Mouse (Mus musculus) liver, adult (tissue): ENCODE measurements around the gene Odf3l2.

Source experiments
- GATA4 ChIP-seq: IDR thresholded peaks from 2 replicates; pipeline ENCODE4 v1.6.1; 2014; ENCODE audit warnings: mild to moderate bottlenecking, low read length; ENCODE audit not compliant: insufficient replicate concordance

Odf3l2 gene

DNA sequence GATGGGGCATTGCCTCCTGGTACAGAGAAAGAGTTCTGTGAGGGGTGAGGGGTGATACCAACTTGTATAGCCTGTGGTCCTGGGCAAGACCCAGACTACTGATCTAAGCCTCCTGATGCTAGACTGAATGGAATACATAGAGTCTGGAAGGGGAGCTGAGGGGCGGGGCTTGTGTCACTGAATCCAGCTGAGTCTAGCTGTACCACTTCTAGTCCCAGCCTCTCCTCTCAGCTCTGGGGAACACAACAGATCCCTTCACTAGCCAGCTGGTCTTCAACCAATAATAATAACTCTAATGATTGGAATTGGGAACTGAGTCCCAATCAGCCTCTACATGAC, 31.3 kb downstream of the Odf3l2 start:
- no peak for TF ChIP-seq GATA4

DNA sequence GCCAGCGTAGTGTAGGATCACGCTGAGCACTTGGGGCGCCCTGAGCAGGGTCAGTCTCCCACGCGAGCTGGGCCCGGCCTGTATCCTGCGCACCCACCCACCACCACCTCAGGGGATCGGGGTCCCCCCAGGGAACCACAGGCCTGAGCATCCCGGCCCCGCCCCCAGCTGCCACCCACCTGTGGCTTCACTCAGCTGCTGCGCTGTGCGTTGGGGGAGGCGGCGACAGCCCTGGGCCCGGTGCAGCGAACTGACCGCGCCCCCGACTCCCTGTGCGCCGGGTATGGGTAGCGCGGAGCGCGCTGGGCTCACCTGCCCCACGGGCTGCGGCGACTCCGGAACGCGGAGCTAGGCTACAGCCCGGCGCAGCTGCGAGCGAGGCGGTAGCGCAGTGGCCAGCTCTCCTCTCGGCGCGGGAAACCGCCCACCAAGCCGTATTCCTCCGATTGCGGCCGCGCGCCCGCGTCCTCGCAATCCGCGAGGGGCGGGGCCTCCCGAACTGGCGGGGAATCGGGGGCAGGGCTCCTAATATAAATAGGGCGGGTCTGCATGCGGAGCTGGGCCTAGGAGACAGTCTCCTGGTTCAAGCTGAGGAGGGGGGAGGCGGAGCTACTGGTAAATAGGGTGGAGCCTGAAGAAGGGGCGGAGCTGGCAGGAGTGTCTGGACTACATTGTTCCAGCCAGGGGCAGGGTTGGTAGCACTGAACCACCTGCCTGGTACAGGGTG, 31.8 kb downstream of the Odf3l2 start, which contains the start of gene C2cd4c:
Gene C2cd4c (minus strand): TSS at position 448 of the 727 bp plus-strand sequence.
- TF ChIP-seq GATA4, result no peak

DNA sequence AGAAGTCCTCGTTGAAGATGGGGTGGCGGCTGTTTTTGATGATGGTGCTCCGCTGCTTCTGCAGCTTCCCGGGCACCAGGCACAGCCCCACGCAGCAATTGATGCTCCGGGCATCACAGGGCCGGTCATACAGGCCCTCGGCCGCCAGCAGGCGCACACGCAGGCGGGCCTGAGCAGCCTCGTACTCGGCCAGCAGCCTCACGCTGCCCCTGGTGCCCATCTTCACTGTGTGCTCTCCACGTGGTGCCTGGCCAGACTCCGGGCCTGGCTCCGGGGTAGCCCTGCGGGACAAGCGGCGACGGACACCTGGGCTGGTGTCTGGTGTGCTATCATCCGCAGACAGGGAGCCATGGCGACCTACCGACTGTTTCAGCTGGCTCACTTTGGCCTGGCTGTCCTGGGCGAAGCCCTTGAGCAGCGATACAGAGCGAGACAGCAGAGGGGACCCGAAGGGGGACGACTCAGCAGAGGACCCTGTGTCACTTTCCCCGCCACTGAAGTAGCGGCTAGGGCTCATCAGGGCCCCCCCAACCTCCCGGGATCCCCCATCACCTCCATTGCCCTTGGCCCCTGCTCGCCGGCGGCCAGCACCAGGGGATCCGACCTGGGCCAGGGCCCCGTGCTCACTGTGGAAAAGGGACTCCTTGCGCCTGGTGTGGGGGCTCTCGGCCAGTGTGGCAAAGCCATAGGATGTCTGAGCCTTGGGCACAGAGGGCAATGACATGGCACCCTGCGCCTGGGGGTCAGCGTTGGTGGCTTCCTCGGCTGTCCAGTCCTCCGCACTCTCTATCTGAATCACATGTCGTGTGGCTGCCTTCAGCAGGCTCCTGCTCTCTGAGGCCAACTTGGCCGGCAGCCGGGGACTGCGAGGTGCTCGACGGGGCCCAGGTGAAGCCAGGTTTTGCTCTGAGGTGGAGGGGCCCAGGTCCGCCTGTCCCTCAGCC, 33.1 kb downstream of the Odf3l2 start:
- no peak for TF ChIP-seq GATA4

DNA sequence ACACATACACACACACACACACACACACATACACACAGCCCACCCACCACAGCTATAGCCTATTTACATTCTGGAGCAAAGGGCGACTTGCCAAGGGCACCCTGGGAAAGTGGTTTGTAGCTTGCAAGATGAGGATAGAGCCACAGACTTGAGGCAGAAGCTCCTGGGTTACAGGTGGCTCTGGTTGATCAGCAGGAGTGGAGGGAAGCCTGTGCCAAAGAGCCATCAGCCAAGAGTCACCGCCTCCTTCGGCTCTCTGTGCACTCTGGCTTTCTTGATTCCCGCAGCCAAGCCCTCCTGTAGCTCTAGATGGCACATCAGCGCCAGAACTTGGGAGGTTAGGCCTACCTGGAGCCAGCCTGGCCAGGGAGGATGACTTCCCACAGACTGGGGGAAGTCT, 34.2 kb downstream of the Odf3l2 start:
- TF ChIP-seq GATA4, result no peak

DNA sequence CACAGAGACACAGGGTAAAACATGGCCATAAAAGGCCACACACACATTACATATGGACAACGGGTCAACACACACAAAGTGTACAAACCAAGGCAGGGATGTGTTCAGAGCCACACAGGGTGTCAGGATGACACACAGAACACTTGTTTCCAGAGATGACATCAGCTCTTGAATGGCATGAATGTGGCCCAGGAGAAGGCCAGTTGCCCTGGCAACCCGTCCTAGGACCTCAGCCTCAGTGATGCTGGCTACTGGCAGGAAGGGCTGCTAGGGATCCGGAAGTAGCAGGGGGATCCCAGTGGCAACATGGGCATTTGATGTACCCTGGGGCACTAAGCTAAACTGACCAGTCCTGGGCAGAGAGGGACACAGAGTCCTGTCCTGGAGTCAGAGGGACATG, 36.3 kb downstream of the Odf3l2 start:
- no peak for TF ChIP-seq GATA4

DNA sequence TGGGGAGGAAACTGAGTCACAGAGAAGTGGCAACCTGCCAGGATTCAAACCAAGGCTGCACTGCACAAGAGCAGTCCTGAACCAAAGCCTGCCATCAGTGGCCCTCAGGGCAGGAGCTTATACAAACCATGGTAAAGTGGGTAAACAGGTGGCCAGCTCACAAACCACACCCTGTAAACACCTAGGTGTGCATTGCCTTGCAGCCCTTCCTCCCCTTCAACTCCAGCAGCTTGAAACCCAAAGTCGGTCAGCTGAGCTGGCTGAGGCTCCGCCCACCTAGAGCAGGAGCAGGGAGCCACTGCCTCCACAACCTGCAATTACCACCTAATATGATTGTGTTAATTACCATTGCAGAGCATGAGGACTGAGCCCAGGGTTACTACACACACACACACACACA, 37.6 kb downstream of the Odf3l2 start:
- no peak for TF ChIP-seq GATA4

DNA sequence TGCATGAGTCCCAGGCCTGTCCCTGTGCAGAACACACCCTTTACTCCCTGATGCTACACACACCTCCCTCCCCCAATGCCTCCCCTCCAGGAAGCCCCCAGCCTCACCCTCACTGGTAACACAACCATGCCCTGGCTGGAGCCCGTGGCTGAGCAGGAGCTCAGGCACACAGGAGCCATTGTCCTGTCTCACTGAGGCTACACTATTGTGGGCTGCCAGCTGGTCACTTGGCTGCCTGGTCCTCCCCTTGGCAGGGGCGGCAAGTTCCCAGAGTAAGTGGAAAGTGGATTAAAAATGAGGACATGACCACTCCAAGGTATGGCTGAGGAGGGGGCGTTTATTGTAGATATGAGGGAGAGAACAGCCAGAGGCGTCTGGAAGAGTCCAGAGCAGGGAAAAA, 39.0 kb downstream of the Odf3l2 start:
- TF ChIP-seq GATA4, result no peak

DNA sequence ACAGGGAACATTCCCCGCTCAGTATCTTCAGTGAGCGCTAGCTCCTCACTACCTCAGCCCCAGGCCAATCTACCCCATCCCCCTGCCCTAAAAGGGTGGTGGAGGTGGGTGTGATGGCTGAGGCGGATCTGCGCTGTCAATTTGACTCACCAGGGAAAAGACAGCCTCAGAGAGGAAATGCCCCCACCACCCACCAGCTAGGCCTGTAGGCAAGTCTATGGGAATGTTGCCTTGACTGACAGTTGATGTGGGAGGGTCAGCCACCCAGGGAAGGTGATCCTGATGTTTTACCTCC, 47.7 kb downstream of the Odf3l2 start:
- no peak for TF ChIP-seq GATA4

DNA sequence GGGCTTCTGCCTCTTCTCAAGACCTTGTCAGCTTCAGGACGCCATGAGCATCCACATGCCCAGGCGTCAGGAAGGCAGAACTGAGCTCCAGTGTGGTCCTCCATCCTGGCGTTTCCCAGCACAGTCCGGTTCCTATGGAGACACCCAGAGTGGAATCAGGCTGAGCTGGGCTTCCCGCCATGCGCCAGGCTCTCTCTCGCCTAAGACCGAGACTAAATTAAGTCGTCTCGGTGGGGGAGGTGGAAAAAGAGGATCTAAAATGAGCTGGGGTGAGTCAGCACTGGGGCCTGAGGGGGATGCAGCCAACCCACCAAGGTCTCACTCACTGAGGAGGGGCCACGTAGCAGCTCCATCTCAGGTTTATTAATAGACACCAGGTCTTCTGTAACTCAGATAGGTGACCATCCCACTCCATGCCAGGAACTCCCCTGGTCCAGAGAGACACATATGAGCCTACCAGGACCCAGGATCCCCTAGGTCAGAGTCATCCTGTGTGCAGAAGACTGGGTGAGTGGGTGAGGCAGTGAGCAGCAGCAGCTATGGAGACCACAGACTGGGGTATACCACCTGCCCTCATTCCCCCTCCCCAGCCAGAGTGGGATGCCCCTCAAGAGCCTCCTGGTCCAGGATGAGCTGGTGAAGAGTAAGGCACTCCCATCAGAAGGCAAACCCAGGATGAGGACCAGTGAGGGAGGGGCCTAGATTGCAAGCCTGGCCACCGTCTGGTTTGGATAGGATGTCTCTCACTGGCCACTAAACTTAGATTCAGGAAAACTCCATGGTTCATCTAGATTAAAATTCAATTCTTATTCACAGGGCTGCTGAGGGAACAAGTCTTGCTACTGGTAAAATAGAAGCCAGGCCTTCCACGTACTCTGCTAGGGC, 48.2 kb downstream of the Odf3l2 start:
- TF ChIP-seq GATA4, result no peak

DNA sequence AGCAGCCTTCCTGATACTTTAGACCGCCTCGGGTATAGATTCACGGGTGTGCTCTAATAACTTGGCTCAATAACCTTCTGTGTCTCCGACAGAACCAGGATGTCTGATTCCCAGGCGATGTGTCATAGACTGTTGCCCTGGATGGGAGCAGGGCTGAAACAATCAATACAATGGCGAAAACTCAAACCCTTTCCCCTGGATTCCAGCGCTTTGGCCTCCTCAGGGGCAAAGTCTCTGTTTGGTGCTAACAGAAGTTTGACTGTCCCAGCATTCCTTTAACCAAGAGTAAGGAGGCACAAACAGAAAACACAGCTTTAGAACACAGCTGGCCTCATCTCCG, 50.0 kb downstream of the Odf3l2 start:
- no peak for TF ChIP-seq GATA4

DNA sequence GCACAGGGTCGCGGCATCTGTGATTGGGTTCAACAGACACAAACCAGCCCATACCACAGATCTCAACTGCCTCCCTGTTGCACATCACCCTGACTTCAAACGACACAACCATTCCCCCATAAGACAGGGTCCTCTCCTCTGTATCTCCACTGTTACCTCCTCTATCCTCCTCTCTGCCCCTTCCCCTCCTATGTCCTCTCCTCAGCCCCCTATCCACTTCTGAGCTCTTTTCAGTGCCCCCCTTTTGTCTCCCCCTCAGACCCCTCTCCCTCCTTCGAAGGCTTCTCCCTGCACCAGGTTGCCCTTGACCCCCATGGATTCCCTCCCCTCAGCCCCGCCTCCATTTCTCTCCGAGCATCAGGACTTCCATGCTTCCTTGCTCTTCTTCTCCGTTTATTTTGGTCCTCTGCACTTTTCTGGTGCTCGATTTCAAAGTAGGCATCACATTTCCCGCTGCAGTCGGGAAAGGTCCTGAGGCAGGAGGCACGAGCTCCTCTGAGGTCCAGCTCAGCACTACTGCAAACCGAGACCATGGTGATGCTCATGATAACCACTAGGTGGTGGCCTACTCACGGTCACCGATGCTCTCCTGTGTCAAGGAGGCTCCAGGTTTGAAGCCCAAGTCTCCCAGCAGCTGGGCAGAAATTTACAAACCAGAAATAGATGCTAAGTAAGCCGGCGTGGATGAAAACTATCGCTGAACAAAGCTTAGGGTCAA, 50.5 kb downstream of the Odf3l2 start:
- TF ChIP-seq GATA4, result no peak

DNA sequence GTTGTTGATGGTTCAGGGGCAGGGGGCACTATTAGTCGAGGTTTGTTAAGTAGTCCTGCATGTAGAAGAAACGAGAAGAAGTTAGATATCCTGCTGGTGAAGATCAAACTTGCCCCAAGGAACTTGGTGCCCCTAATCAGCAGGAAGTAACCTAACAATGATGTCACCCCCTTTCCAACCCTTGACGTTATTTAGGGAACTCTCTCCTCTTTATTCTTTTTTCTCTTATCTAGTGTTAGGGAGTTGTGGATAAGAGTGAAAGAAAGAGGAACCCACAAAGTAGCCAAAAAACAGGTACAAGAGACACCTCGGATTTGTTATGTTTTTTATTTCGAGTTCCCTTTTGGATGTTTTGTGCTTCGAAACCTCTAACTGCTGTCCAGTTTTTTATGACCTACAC, 51.4 kb downstream of the Odf3l2 start:
- TF ChIP-seq GATA4, result no peak

DNA sequence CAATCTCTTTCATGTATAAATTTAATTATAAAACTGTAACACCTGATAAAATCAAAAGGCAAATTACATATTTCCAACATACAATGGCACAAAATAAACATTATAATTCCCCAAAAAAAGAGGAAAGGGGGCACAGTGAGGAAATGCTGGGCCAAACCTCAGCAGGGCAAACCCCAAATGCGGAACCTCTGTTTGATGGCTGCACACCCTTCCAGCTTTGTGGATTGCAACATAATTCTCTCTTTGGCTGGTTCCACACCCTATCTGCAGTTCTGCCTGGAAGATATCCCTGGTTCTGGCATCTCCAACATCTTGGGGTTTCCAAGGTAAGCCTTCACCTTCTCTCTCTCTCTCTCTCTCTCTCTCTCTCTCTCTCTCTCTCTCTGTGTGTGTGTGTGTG, 54.8 kb downstream of the Odf3l2 start:
- TF ChIP-seq GATA4, result no peak
